Mouse (Mus musculus) gastrocnemius, postnatal 14 days (tissue): Measurements from ENCODE around the gene Atic. TPM values are rescaled to one million over a fixed set of nuclear protein-coding genes. Genes with fewer than 3 reads are reported as not detected.

ENCODE experiments used
- DNase-seq: peaks from one replicate; pipeline ENCODE4 v3.0.0; 2021; ENCODE audit warnings: mixed read lengths
- intact Hi-C: fragments of 180-260 bp; cut with DNase I; formaldehyde crosslinking; loops from one replicate; pipeline ENCODE4 v1.15.1; 2025; ENCODE audit warnings: low total_unique reads
- long read RNA-seq, 2 experiments: library from polyadenylated mRNA; stranded (forward); transcript quantifications; one replicate each; pipeline ENCODE4 v2.0.0; 2021
- total RNA-seq, 2 experiments: library from RNA; stranded (reverse); gene quantifications; 2 replicates each; pipeline ENCODE4 v1.2.3; 2021

Gene Atic
- total RNA-seq: 10 to 100 TPM; 21.5 to 27.6 TPM
- long read RNA-seq, experiment 1, transcript Atic-201 (16 exons, 2,845 nt): major isoform, 13 of 18 reads
- long read RNA-seq, experiment 1, partial matches to known transcripts: 4 of 18 reads
- long read RNA-seq, experiment 1, other reads (novel, unspliced or antisense): 1 of 18 reads
- long read RNA-seq, experiment 2, transcript Atic-201 (16 exons, 2,845 nt): major isoform, 11 of 17 reads
- long read RNA-seq, experiment 2, partial matches to known transcripts: 3 of 17 reads
- long read RNA-seq, experiment 2, other reads (novel, unspliced or antisense): 3 of 17 reads

DNA sequence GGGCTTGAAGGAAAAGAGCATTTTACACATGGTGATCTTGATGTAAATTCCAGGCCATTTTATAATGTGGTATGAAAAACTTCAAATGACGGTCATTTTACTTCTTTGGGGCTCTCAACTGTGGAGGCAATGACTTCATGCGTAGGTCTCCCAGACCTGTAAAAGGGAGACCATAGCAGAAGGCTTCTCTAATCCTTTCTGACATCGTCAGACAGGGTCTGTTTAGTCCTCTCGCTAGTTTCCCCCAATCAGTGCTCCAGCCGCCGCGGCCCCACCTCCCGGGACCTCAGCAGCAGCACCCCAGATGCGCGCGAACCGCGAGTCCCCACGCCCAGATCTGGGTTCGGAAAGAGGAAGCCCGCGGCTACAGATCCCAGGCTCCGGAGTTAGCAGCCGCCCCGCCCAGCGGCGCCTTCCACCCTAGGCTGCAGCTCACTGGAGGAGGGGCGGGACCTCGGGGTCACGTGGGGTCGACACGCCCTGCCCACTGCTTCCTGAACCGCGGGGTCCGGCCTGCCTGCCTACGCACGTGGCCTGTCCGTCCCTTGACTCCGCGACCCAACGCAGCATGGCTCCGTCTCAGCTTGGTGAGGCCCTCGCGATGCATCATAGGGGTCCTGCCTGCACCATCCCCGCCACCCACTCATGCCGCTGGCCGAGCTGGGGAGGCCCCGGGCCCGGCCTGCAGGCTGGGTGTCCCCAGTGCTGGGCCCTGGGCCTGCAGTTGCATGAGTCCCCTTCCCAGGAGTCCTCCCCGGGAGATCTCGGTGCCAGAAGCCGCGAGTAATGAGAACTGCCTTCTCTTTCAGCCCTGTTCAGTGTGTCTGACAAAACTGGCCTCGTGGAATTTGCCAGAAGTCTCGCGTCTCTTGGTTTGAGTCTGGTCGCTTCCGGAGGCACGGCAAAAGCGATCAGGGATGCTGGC is at the start of gene Atic:
TSS of gene Atic (plus strand) at position 463 of the 925 bp plus-strand sequence.
- intact Hi-C loops: no loop called here
- peak; percentile 93 for DNase-seq

- no peak for DNase-seq
- intact Hi-C loops: loop anchor here (10.0 kb wide), 1 partner anchor 212 kb away; no protein-coding TSS in a partner anchor
These were observed 49.7 kb upstream of the Atic start for GRCm38 (mm10) chr1:71507251-71507650.

- no peak for DNase-seq
- intact Hi-C loops: no loop called here
These were observed 41.9 kb upstream of the Atic start for GRCm38 (mm10) chr1:71515041-71515440.

DNA sequence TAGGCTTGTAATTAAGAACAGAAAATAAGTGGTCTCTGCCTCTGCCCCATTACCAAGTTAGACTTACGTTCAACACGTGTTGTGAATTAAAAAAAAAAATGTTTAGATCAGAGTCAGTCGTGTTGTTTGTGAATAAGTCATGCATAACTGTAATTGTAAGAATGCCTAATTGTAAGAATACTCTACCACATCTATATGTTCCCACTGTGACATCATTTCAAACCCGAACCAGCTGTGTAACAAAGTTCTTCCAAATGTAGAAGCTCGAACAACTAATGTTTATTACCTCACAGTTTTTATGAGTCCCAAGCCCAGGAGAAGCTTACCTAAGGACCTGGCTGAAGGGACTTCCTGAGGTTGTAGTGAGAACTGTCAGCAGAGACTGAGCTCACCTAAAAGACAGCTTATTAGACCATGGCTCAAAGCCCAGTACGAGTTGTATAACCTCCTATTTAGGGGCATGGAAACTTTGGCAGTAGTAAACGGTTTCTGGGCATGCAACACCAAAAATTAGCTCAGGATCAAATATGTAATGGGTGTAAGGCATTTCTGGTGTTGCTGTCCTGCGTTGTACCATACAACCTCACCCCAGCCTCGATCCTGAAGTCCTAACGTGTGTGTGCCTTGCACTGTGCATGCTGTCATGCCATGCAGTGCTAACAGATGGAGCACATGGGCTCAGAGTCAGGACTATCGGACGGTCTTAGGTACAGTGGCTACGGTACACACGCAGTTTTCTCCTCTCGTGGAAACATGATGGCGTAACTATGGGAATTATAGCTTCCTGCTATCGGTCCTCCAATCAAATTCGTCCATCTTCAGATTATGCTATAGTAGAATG is 27.9 kb upstream of the Atic start:
- DNase-seq: no peak
- intact Hi-C loops: no loop called here

DNA sequence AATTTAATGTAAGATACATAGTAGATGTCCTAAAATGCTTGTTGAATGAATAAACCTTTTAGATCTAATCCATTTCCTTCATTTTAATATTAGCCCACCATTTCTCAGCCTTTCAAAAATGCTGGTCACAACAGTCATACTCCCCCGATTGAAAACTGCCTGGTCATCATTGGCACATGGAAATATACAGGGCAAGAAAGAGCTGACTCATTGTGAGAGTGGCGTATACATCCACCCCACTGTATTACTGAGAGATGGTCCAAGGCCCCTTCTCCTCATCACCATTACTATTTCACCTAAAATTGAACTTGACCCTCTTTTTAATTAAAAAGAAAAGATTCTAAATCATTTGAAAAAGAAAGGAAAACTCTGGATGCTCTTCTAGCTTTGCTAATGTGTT is 26.2 kb upstream of the Atic start:
- intact Hi-C loops: no loop called here
- DNase-seq: no peak

DNA sequence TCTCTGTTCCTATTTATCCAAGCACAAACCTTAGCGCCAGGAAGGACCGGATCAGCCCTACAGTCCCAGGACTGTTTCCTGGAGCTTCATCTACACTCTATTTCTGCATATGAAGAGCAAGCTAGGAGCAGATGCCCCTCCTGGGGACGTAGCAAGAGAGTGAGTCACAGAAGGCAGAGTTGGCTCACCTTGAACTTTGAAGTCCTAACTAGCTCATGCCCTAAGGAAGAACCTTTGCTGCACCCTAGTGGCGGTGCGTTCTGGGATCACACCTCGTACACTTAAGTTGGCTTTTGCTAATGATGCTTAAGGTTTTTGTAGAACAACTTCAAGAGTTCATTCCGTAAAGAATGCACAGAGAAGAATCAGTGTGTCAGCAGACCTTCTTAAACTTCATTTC is 25.3 kb upstream of the Atic start:
- intact Hi-C loops: no loop called here
- DNase-seq: no peak

DNA sequence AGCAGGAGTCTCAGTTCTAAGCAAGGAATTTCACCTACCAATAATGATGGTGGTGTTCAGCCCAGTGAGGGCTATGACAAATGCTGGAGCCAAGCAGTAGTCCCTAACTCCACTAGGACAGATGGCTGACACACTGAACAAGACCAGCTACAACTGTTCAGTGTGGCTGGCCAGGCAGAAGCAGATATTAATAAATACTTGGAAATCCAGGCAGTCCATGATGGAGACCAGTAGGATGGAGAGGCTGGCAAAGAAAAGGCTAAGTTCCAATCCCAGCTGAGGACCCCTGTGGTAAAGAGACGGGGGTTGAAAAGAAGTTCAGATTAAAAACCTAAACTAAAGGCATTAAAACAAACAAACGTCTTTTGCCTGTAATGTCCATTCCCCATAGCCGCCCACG is 17.3 kb upstream of the Atic start:
- intact Hi-C loops: no loop called here
- DNase-seq: no peak

- no peak for DNase-seq
- intact Hi-C loops: no loop called here
These were observed 16.5 kb upstream of the Atic start for GRCm38 (mm10) chr1:71540437-71540836.

- DNase-seq: no peak
- intact Hi-C loops: no loop called here
These were observed 6.2 kb upstream of the Atic start for GRCm38 (mm10) chr1:71550626-71551195.

GRCm38 (mm10) chr1:71560626-71561025 is 3.7 kb downstream of the Atic start:
- intact Hi-C loops: no loop called here
- DNase-seq: no peak

GRCm38 (mm10) chr1:71564291-71564690 is 7.3 kb downstream of the Atic start:
- no peak for DNase-seq
- intact Hi-C loops: no loop called here

GRCm38 (mm10) chr1:71567884-71568605 is 11.1 kb downstream of the Atic start:
- intact Hi-C loops: no loop called here
- DNase-seq: no peak

DNA sequence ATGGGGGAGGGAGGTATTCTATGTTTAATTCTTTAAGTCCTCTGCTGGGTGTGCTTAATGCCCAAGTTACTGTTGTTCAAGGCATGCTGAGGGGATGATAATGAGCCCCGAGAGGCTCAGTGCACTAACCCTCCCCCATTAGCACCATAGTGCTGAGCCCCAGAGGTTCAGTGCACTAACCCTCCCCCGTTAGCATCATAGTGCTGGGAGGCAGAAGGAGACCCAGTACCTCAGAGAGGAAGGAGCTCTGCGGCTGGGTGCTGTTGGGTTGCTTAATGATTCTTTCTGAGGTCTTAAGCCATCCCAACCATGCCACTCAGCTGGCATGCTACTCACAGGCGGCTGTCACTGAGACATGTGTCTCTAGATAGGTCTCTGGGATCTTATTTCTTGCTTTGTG is 13.2 kb downstream of the Atic start:
- no peak for DNase-seq
- intact Hi-C loops: no loop called here

DNA sequence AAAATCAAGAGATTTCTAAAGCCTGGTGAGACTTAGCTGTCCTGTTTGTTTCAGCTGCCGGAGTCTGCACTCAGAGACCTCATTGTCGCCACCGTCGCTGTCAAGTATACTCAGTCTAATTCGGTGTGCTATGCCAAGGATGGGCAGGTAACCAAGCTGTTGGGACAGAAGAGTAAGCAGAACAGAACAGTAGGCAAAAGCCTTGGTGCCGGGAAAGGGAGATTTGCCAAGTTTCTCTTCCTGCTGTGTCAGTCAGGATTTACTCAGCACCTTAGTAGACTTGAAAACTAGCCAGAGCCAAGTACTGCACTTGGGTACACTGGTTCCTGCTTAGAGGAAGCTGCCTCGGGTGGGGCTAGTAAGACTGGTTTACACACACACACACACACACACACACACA is 19.0 kb downstream of the Atic start:
- no peak for DNase-seq
- intact Hi-C loops: no loop called here

- intact Hi-C loops: no loop called here
These were observed 19.9 kb downstream of the Atic start for GRCm38 (mm10) chr1:71576837-71577236.

GRCm38 (mm10) chr1:71579526-71579925 is 22.6 kb downstream of the Atic start:
- intact Hi-C loops: no loop called here
- no peak for DNase-seq

More at GRCm38 (mm10) chr1:71576837-71577236, 19.9 kb downstream of the Atic start:
- no peak for DNase-seq

GRCm38 (mm10) chr1:71580408-71580807 is 23.5 kb downstream of the Atic start:
- intact Hi-C loops: no loop called here
- DNase-seq: no peak

DNA sequence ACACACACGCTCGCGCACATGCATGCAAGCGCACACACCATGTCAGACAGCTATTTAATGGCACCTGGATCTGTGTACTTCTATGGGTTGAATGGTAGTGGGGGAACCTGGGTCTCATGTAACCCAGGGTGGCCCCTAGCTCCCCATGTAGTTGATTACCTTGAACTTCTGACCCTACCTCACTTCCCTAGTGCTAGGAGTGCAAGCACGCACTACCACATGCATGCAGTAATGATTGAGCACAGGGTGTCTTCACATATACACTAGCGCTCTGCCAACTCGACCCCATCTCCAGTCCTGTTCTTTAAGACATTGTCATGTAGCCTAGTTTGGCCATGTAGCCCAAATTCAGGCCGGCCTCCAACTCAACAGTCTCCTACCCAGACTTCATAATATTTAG is 26.4 kb downstream of the Atic start:
- DNase-seq: no peak
- intact Hi-C loops: no loop called here

GRCm38 (mm10) chr1:71583900-71584299 is 26.9 kb downstream of the Atic start:
- DNase-seq: no peak
- intact Hi-C loops: no loop called here
